Mouse (Mus musculus) central nervous system, embryonic 14 days (tissue): ENCODE data around the gene Gstm2. TPM values are rescaled to one million over a fixed set of nuclear protein-coding genes. Genes with fewer than 3 reads are reported as not detected.

Source experiments
- polyA plus RNA-seq: library from polyadenylated mRNA; depleted of rRNA; stranded (reverse); fragments of >200 nt; gene quantifications from 2 replicates; pipeline ENCODE4 v1.2.3, GENCODE M21; 2012; rRNA removed

The Gstm2 gene
- polyA plus RNA-seq = 7.4 and 14.7 TPM in 2 replicates

GRCm38 (mm10) chr3:107986041-107986562, at the start of gene Gstm2:
Gene Gstm2, minus strand, starts transcription at chr3:107986453.

GRCm38 (mm10) chr3:108017473-108018189, 31.4 kb upstream of the Gstm2 start, which contains the start of gene Gstm1:
Gene Gstm1, minus strand, starts transcription at chr3:108017973.

GRCm38 (mm10) chr3:107968724-107969395, 17.4 kb downstream of the Gstm2 start, which contains the start of gene Gstm3:
Gene Gstm3, minus strand, starts transcription at chr3:107969283.

GRCm38 (mm10) chr3:107943239-107943990, 42.8 kb downstream of the Gstm2 start, which contains the start of gene Gstm6:
Gene Gstm6, minus strand, starts transcription at chr3:107943749.

Other genes starting within 250 kb of the Gstm2 start
- 8.8 and 12.0 TPM in 2 replicates for gene Csf1, start 226.0 kb downstream of the Gstm2 start, polyA plus RNA-seq
- 0.02 and 0.04 TPM in 2 replicates for gene Eps8l3, start 109.2 kb downstream of the Gstm2 start, polyA plus RNA-seq
- 168 and 169 TPM in 2 replicates for gene Gstm5, start 90.6 kb downstream of the Gstm2 start, polyA plus RNA-seq
- gene Gstm7, start 54.6 kb downstream of the Gstm2 start, polyA plus RNA-seq = 56.6 and 73.7 TPM in 2 replicates
- 7.6 and 7.7 TPM in 2 replicates for gene Gstm6, start 42.7 kb downstream of the Gstm2 start, polyA plus RNA-seq
- not detected in 2 replicates for gene Gstm3, start 17.2 kb downstream of the Gstm2 start, polyA plus RNA-seq
- 30.5 and 36.0 TPM in 2 replicates for gene Gstm1, start 31.5 kb upstream of the Gstm2 start, polyA plus RNA-seq
- 12.5 and 13.8 TPM in 2 replicates for gene Gstm4, start 58.4 kb upstream of the Gstm2 start, polyA plus RNA-seq
- 99.0 and 107 TPM in 2 replicates for gene Ampd2, start 100.2 kb upstream of the Gstm2 start, polyA plus RNA-seq
- gene Gnat2, start 106.3 kb upstream of the Gstm2 start, polyA plus RNA-seq = 0.11 and 0.16 TPM in 2 replicates
- 82.3 and 87.1 TPM in 2 replicates for gene Gnai3, start 159.7 kb upstream of the Gstm2 start, polyA plus RNA-seq
- 1.7 and 2.5 TPM in 2 replicates for gene Gpr61, start 168.4 kb upstream of the Gstm2 start, polyA plus RNA-seq
- 16.0 and 16.7 TPM in 2 replicates for gene Amigo1, start 199.9 kb upstream of the Gstm2 start, polyA plus RNA-seq
- gene Cyb561d1, start 214.8 kb upstream of the Gstm2 start, polyA plus RNA-seq = 8.1 and 8.7 TPM in 2 replicates
- gene Atxn7l2, start 224.5 kb upstream of the Gstm2 start, polyA plus RNA-seq = 51.1 and 56.0 TPM in 2 replicates
- gene Sypl2, start 240.2 kb upstream of the Gstm2 start, polyA plus RNA-seq = 2.0 and 2.8 TPM in 2 replicates